Mouse (Mus musculus): Measurements from ENCODE around the gene Grm6. TPM values are rescaled to one million over a fixed set of nuclear protein-coding genes. Genes with fewer than 3 reads are reported as not detected.

Grm6 gene
- polyA plus RNA-seq, 1 experiment from 2014 or later: not detected

- WGBS: 89% methylated on average over 3 of the region's 3 CpGs
- no peaks in the 10 kb centered on the region for H3K27me3 ChIP-seq
- H3K4me2 ChIP-seq (replicated peaks): no peak overlapping the region
- H3K27ac ChIP-seq: no peak overlapping the region
- H3K4me1 ChIP-seq: no peaks in the 10 kb centered on the region
- no peak overlapping the region for H3K9ac ChIP-seq
- H3K9me3 ChIP-seq (replicated peaks): peaks cover 21% of the 10 kb centered on the region
- no peak overlapping the region for H3K4me3 ChIP-seq
- peaks cover 93% of the 10 kb centered on the region for H3K36me3 ChIP-seq
- ATAC-seq (ENCODE audit: low FRiP score): no peak
These were observed 28.2 kb downstream of the Grm6 start for GRCm38 (mm10) chr11:50878641-50879040.

- Histone ChIP-seq H3K27me3 (no peaks in the 10 kb centered on the region), H3K36me3 (peaks cover 65% of the 10 kb centered on the region), H3K27ac (no peak overlapping the region), H3K9me3 (replicated peaks) (no peaks in the 10 kb centered on the region; the same call in none of the 2 replicates), H3K4me2 (replicated peaks) (no peak overlapping the region), H3K4me1 (peaks cover 15% of the 10 kb centered on the region), H3K4me3 (no peak overlapping the region), H3K9ac (no peak overlapping the region)
- 85% methylated on average over 3 of the region's 3 CpGs for WGBS
- no peak for ATAC-seq (ENCODE audit: low FRiP score)
These were observed 33.3 kb downstream of the Grm6 start for GRCm38 (mm10) chr11:50883756-50884155.

- Histone ChIP-seq H3K9ac (peak overlapping the region; percentile 65), H3K4me1 (peaks cover 15% of the 10 kb centered on the region), H3K4me3 (peak overlapping the region; percentile 53), H3K27ac (peak overlapping the region; percentile 81; the same call in 1 of the 2 replicates), H3K4me2 (replicated peaks) (peak overlapping the region; percentile 73), H3K27me3 (no peaks in the 10 kb centered on the region), H3K36me3 (peaks cover 42% of the 10 kb centered on the region), H3K9me3 (replicated peaks) (0 out of 2 replicates have a peak, but pooled peaks cover 2% of the 10 kb centered on the region)
- no peak; the same call in 1 of the 2 replicates for ATAC-seq (ENCODE audit: low FRiP score)
- 45% methylated on average over 8 of the region's 8 CpGs for WGBS
These were observed 35.9 kb downstream of the Grm6 start for GRCm38 (mm10) chr11:50886231-50886932.

GRCm38 (mm10) chr11:50886933-50887293 lies 36.4 kb downstream of the Grm6 start:
- Histone ChIP-seq H3K27ac (peak overlapping the region; percentile 81), H3K4me1 (peaks cover 15% of the 10 kb centered on the region), H3K27me3 (no peaks in the 10 kb centered on the region), H3K4me3 (peak overlapping the region; percentile 53), H3K9ac (peak overlapping the region; percentile 65), H3K9me3 (replicated peaks) (0 out of 2 replicates have a peak, but pooled peaks cover 2% of the 10 kb centered on the region), H3K4me2 (replicated peaks) (peak overlapping the region; percentile 73), H3K36me3 (peaks cover 38% of the 10 kb centered on the region)
- 22% methylated on average over 10 of the region's 10 CpGs for WGBS
- peak; percentile 44 for ATAC-seq (ENCODE audit: low FRiP score)

GRCm38 (mm10) chr11:50887390-50888128 lies 37.1 kb downstream of the Grm6 start, which contains the start of gene Zfp454:
Gene Zfp454 (minus strand): TSS chr11:50887651.
- Histone ChIP-seq H3K4me3 (peak within 1 kb of the TSS; percentile 53), H3K9ac (peak within 1 kb of the TSS; percentile 65), H3K4me2 (replicated peaks) (peak within 1 kb of the TSS; percentile 73), H3K4me1 (peaks cover 15% of the 10 kb centered on the region), H3K36me3 (peaks cover 31% of the 10 kb centered on the region), H3K27ac (peak within 1 kb of the TSS; percentile 81), H3K9me3 (replicated peaks) (0 out of 2 replicates have a peak, but pooled peaks cover 7% of the 10 kb centered on the region), H3K27me3 (no peaks in the 10 kb centered on the region)
- peak; percentile 96 for ATAC-seq (ENCODE audit: low FRiP score)
- 6% methylated on average over 26 of the region's 26 CpGs for WGBS

- H3K9ac ChIP-seq: no peak overlapping the region
- 58% methylated on average over 2 of the region's 2 CpGs for WGBS
- 0 out of 2 replicates have a peak, but pooled peaks cover 3% of the 10 kb centered on the region for H3K4me1 ChIP-seq
- H3K4me2 ChIP-seq (replicated peaks): no peak overlapping the region
- ATAC-seq (ENCODE audit: low FRiP score): no peak
- H3K4me3 ChIP-seq: no peak overlapping the region
- H3K27ac ChIP-seq: no peak overlapping the region
- peaks cover 30% of the 10 kb centered on the region for H3K9me3 ChIP-seq (replicated peaks)
- no peaks in the 10 kb centered on the region for H3K27me3 ChIP-seq
- H3K36me3 ChIP-seq: 0 out of 2 replicates have a peak, but pooled peaks cover 3% of the 10 kb centered on the region
These were observed 42.0 kb downstream of the Grm6 start for GRCm38 (mm10) chr11:50892441-50892840.

GRCm38 (mm10) chr11:50897359-50897758 lies 46.9 kb downstream of the Grm6 start:
- no peak overlapping the region for H3K4me2 ChIP-seq (replicated peaks)
- no peaks in the 10 kb centered on the region for H3K4me1 ChIP-seq
- no peak for ATAC-seq (ENCODE audit: low FRiP score)
- H3K4me3 ChIP-seq: no peak overlapping the region
- peaks cover 71% of the 10 kb centered on the region for H3K9me3 ChIP-seq (replicated peaks)
- no peak overlapping the region for H3K9ac ChIP-seq
- peaks cover 40% of the 10 kb centered on the region for H3K36me3 ChIP-seq
- 85% methylated on average over 1 of the region's 1 CpGs for WGBS
- no peak overlapping the region for H3K27ac ChIP-seq
- no peaks in the 10 kb centered on the region for H3K27me3 ChIP-seq

GRCm38 (mm10) chr11:50908136-50908535 lies 57.7 kb downstream of the Grm6 start:
- Histone ChIP-seq H3K4me1 (no peaks in the 10 kb centered on the region), H3K9ac (no peak overlapping the region), H3K4me3 (no peak overlapping the region), H3K36me3 (peaks cover 97% of the 10 kb centered on the region), H3K27me3 (no peaks in the 10 kb centered on the region), H3K27ac (no peak overlapping the region), H3K9me3 (replicated peaks) (peaks cover 79% of the 10 kb centered on the region), H3K4me2 (replicated peaks) (no peak overlapping the region)
- 93% methylated on average over 5 of the region's 5 CpGs for WGBS
- no peak for ATAC-seq (ENCODE audit: low FRiP score)

- no peak overlapping the region for H3K27ac ChIP-seq
- H3K36me3 ChIP-seq: peaks cover 56% of the 10 kb centered on the region
- H3K9ac ChIP-seq: no peak overlapping the region
- WGBS: 90% methylated on average over 1 of the region's 1 CpGs
- H3K4me3 ChIP-seq: no peak overlapping the region
- peaks cover 39% of the 10 kb centered on the region for H3K9me3 ChIP-seq (replicated peaks)
- H3K27me3 ChIP-seq: no peaks in the 10 kb centered on the region
- ATAC-seq (ENCODE audit: low FRiP score): no peak
- no peaks in the 10 kb centered on the region for H3K4me1 ChIP-seq
- H3K4me2 ChIP-seq (replicated peaks): no peak overlapping the region
These were observed 62.8 kb downstream of the Grm6 start for GRCm38 (mm10) chr11:50913301-50913700.

GRCm38 (mm10) chr11:50914461-50914860 lies 64.0 kb downstream of the Grm6 start:
- no peak overlapping the region for H3K9ac ChIP-seq
- no peaks in the 10 kb centered on the region for H3K4me1 ChIP-seq
- H3K36me3 ChIP-seq: peaks cover 44% of the 10 kb centered on the region
- H3K4me2 ChIP-seq (replicated peaks): 0 out of 2 replicates have a peak overlapping the region, but pooled peaks have one; percentile 48
- H3K27ac ChIP-seq: no peak overlapping the region
- no peak for ATAC-seq (ENCODE audit: low FRiP score)
- peaks cover 33% of the 10 kb centered on the region for H3K9me3 ChIP-seq (replicated peaks)
- 95% methylated on average over 3 of the region's 3 CpGs for WGBS
- H3K4me3 ChIP-seq: no peak overlapping the region
- no peaks in the 10 kb centered on the region for H3K27me3 ChIP-seq
